ENCODE assay signal across 26 mouse cellular contexts in genomic region chr7:120767369-120767768, GRCm38 (mm10). TPM values are rescaled to one million over a fixed set of nuclear protein-coding genes. Genes with fewer than 3 reads are reported as not detected.
"Had no signal": no experiment of that assay in that cellular context is flagged by ENCODE, and none has a peak within 500 bp of the region (broad histone marks: within the 10 kb centered on the region; RNA-seq: fewer than 3 reads in every experiment).

No protein-coding gene starts in this region.

- H3K27me3 ChIP-seq: kidney, embryonic 15.5 days; liver, embryonic 13.5 days; midbrain, embryonic 13.5 days; neural tube, embryonic 13.5 days had no signal

- H3K9ac ChIP-seq: kidney, embryonic 15.5 days; liver, embryonic 13.5 days; midbrain, embryonic 13.5 days; neural tube, embryonic 13.5 days had no signal

- DNase-seq: kidney, adult 8-10 months; kidney, postnatal 10 days; kidney, postnatal 36 days; layer of hippocampus, postnatal 36 days; left cerebral cortex, postnatal 4 days; liver, embryonic 13.5 days; lung, adult 2 months; thymus, adult 18-20 months; thymus, postnatal 14 days; thymus, postnatal 4 days had no signal

- H3K4me1 ChIP-seq: kidney, embryonic 15.5 days; liver, embryonic 13.5 days had no signal

- H3K9me3 ChIP-seq: kidney, embryonic 15.5 days; liver, embryonic 13.5 days; midbrain, embryonic 13.5 days; neural tube, embryonic 13.5 days had no signal

- H3K27ac ChIP-seq: kidney, embryonic 15.5 days; left cerebral cortex, adult 2 months; liver, embryonic 13.5 days; macrophage; midbrain, embryonic 13.5 days; neural tube, embryonic 13.5 days had no signal

- H3K4me3 ChIP-seq: kidney, embryonic 15.5 days; left cerebral cortex, adult 2 months; liver, embryonic 13.5 days; midbrain, embryonic 13.5 days; myocyte; neural tube, embryonic 13.5 days had no signal

- H3K36me3 ChIP-seq: kidney, embryonic 15.5 days; liver, embryonic 13.5 days; midbrain, embryonic 13.5 days; neural tube, embryonic 13.5 days had no signal

- ATAC-seq: midbrain, embryonic 13.5 days had no signal

- H3K4me2 ChIP-seq: kidney, embryonic 15.5 days; liver, embryonic 13.5 days; midbrain, embryonic 13.5 days; neural tube, embryonic 13.5 days had no signal

RNA-seq across cellular contexts. Expression of gene Vwa3a, which starts 28.3 kb away (rescaled TPM):
- total RNA-seq: megakaryocyte, adult 5-6 weeks; monocyte, adult 5-6 weeks; neutrophil, adult 5-6 weeks had no signal
- polyA plus RNA-seq: liver, adult 2 months; macrophage had no signal

RNA-seq across cellular contexts. Expression of gene Gm5737, which starts 44.8 kb away (rescaled TPM):
- total RNA-seq: layer of hippocampus, postnatal 36 days; liver, adult 2 months; megakaryocyte, adult 5-6 weeks; monocyte, adult 5-6 weeks; neutrophil, adult 5-6 weeks had no signal
- polyA plus RNA-seq: kidney, embryonic 15.5 days; limb, embryonic 14.5 days; liver, adult 2 months; liver, embryonic 13.5 days; liver, embryonic 16.5 days; lung, embryonic 16.5 days; macrophage; midbrain, embryonic 13.5 days; myocyte; neural tube, embryonic 13.5 days; small intestine, adult 2 months; spleen, adult 2 months; stomach, embryonic 16.5 days had no signal
